Mouse (Mus musculus) CH12F3 (cell line): Measurements from ENCODE around the gene Wwp2.
"Not testable (repeated sequence)": the region's sequence is repeated elsewhere in the genome, so short reads cannot be mapped to it uniquely, and the experiment has no call there.

ENCODE experiments used
- in situ Hi-C: fragments of 300-500 bp; cut with MboI; formaldehyde crosslinking; loops from 2 replicates; pipeline ENCODE4 v1.14.3; 2020; ENCODE audit warnings: low sequenced_read_pairs

Gene Wwp2

GRCm38 (mm10) chr8:107472403-107473100, 36.4 kb downstream of the Wwp2 start:
- in situ Hi-C loops, result no loop called here

GRCm38 (mm10) chr8:107473369-107473768, 37.2 kb downstream of the Wwp2 start:
- in situ Hi-C loops, result no loop called here

GRCm38 (mm10) chr8:107475613-107476012, 39.4 kb downstream of the Wwp2 start:
- in situ Hi-C loops, result no loop called here

GRCm38 (mm10) chr8:107476786-107477185, 40.6 kb downstream of the Wwp2 start:
- in situ Hi-C loops, result not testable (repeated sequence)

GRCm38 (mm10) chr8:107478728-107479127, 42.6 kb downstream of the Wwp2 start:
- in situ Hi-C loops, result no loop called here

- in situ Hi-C loops, result no loop called here
These were observed 44.3 kb downstream of the Wwp2 start for GRCm38 (mm10) chr8:107480436-107480835.

GRCm38 (mm10) chr8:107483250-107483649, 47.1 kb downstream of the Wwp2 start:
- in situ Hi-C loops, result no loop called here

GRCm38 (mm10) chr8:107484956-107485355, 48.8 kb downstream of the Wwp2 start:
- in situ Hi-C loops, result no loop called here

GRCm38 (mm10) chr8:107488551-107488950, 52.4 kb downstream of the Wwp2 start:
- in situ Hi-C loops, result no loop called here

- in situ Hi-C loops, result no loop called here
These were observed 52.9 kb downstream of the Wwp2 start for GRCm38 (mm10) chr8:107489086-107489485.

GRCm38 (mm10) chr8:107489921-107490320, 53.8 kb downstream of the Wwp2 start:
- in situ Hi-C loops, result no loop called here

- in situ Hi-C loops, result no loop called here
These were observed 54.5 kb downstream of the Wwp2 start for GRCm38 (mm10) chr8:107490649-107491048.

GRCm38 (mm10) chr8:107491212-107491611, 55.0 kb downstream of the Wwp2 start:
- in situ Hi-C loops, result no loop called here

GRCm38 (mm10) chr8:107491831-107492230, 55.7 kb downstream of the Wwp2 start:
- in situ Hi-C loops, result no loop called here

GRCm38 (mm10) chr8:107492802-107493201, 56.6 kb downstream of the Wwp2 start:
- in situ Hi-C loops, result no loop called here

- in situ Hi-C loops, result no loop called here
These were observed 59.3 kb downstream of the Wwp2 start for GRCm38 (mm10) chr8:107495425-107495824.

- in situ Hi-C loops, result no loop called here
These were observed 61.5 kb downstream of the Wwp2 start for GRCm38 (mm10) chr8:107497708-107498107.

- in situ Hi-C loops, result no loop called here
These were observed 62.2 kb downstream of the Wwp2 start for GRCm38 (mm10) chr8:107498390-107498789.

- in situ Hi-C loops, result no loop called here
These were observed 62.6 kb downstream of the Wwp2 start for GRCm38 (mm10) chr8:107498806-107499205.

- in situ Hi-C loops, result no loop called here
These were observed 63.4 kb downstream of the Wwp2 start for GRCm38 (mm10) chr8:107499519-107499918.

- in situ Hi-C loops, result no loop called here
These were observed 66.2 kb downstream of the Wwp2 start for GRCm38 (mm10) chr8:107502407-107502806.

GRCm38 (mm10) chr8:107502922-107503321, 66.8 kb downstream of the Wwp2 start:
- in situ Hi-C loops, result no loop called here

GRCm38 (mm10) chr8:107503354-107503753, 67.2 kb downstream of the Wwp2 start:
- in situ Hi-C loops, result no loop called here
